Comparison of ENCODE assay signal across 16 mouse cellular contexts in the genomic region with DNA sequence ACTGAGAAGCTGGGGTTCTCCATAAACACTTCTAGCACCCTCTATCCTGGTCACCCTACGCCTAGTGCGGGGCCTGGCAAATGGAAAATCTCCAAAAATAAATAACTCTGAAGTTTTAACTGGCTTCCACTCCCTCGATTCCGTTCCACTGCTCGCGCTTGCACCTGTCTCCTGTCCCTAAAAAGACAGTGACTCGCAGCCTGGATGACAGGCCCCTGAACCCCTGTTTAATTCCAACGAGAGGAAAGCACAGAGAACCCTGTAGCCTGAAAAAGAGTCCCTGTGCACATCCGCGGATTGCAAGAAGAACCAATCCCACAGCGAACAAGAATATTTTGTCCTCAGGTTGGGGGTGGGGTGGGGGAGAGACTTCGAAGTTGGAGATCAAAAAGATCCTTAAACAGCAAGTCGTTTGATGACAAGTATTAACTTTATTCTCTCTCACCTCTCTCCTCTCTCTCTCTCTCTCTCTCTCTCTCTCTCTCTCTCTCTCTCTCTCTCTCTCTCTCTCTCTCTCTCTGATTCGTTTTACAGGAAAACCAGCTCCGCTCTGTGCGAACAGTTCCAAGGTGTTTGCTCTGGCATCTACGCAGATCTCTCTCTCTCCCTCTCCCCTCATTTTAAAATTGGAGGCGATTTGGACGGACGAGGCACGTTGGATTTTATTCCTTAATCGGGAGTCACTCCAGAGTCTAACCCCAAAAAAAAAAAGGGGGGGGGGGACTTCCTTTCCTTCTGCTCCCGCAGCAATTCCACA. TPM values are rescaled to one million over a fixed set of nuclear protein-coding genes. Genes with fewer than 3 reads are reported as not detected.
A peak's percentile ranks its signal among the peaks of the same experiment; 100 is the strongest.
DNase-seq lines count a peak whose midpoint lies in the region; ATAC-seq and TF ChIP-seq lines count a peak whose summit lies in the region.
"Had no signal": no experiment of that assay in that cellular context is flagged by ENCODE, and none has a peak within 500 bp of the region (broad histone marks: within the 10 kb centered on the region; RNA-seq: fewer than 3 reads in every experiment).

No protein-coding gene starts in this region.

- no peak overlapping the region for H3K27ac ChIP-seq in forebrain, embryonic 10.5 days
- no peak overlapping the region for H3K27ac ChIP-seq in forebrain, embryonic 16.5 days (ENCODE audit: low read length)
- H3K27ac ChIP-seq in limb, embryonic 14.5 days (replicated peaks; ENCODE audit: low read depth, low read length): no peak overlapping the region

- no peak overlapping the region for H3K9ac ChIP-seq in forebrain, embryonic 16.5 days (replicated peaks; ENCODE audit: low read depth, low read length)
- H3K9ac ChIP-seq in limb, embryonic 14.5 days (ENCODE audit: low read depth, low read length, severe bottlenecking): no peak overlapping the region
- H3K9ac ChIP-seq: lung, embryonic 14.5 days had no signal

- TF ChIP-seq POLR2A in limb, embryonic 14.5 days (IDR thresholded peaks at IDR 0.05; ENCODE audit: borderline replicate concordance, extremely low read depth, insufficient read depth, insufficient read length): no peak

- peak; percentile 41 for DNase-seq in forebrain, embryonic 10.5 days (ENCODE audit: extremely low spot score, low spot score)
- peak; percentile 20 for DNase-seq in kidney, postnatal 10 days
- no peak for DNase-seq in kidney, adult 8-10 months
- DNase-seq in embryo, embryonic 11 days: peak; percentile 54
- DNase-seq in limb, embryonic 14.5 days (ENCODE audit: low spot score): no peak
- DNase-seq in natural killer cell, adult 2 months (ENCODE audit: low spot score in 2 of 2): no peak
- DNase-seq in right cerebral cortex, adult 18-20 months: no peak
- DNase-seq: cerebellum, adult 9-11 months; gastrocnemius, postnatal 36 days; kidney, postnatal 36 days; left cerebral cortex, postnatal 4 days; lung, embryonic 14.5 days; right cerebral cortex, postnatal 4 days; thymus, postnatal 25 days had no signal

- under 1% methylated on average over 23 of the region's 23 CpGs for WGBS in forebrain, embryonic 10.5 days
- 2% methylated on average over 23 of the region's 23 CpGs for WGBS in forebrain, embryonic 16.5 days
- WGBS in limb, embryonic 14.5 days: 3% methylated on average over 23 of the region's 23 CpGs

- H3K9me3 ChIP-seq in forebrain, embryonic 10.5 days: 0 out of 2 replicates have a peak, but pooled peaks cover under 1% of the 10 kb centered on the region
- H3K9me3 ChIP-seq in forebrain, embryonic 16.5 days (ENCODE audit: control insufficient read depth, low read length): no peaks in the 10 kb centered on the region
- no peaks in the 10 kb centered on the region for H3K9me3 ChIP-seq in limb, embryonic 14.5 days (ENCODE audit: control insufficient read depth, low read length)

- H3K4me2 ChIP-seq in forebrain, embryonic 16.5 days (ENCODE audit: low read length): no peak overlapping the region
- peak overlapping the region; percentile 28 for H3K4me2 ChIP-seq in limb, embryonic 14.5 days (replicated peaks; ENCODE audit: low read depth, low read length, severe bottlenecking)

- peaks cover 100% of the 10 kb centered on the region for H3K27me3 ChIP-seq in forebrain, embryonic 10.5 days (ENCODE audit: poor library complexity, severe bottlenecking)
- H3K27me3 ChIP-seq in forebrain, embryonic 16.5 days (replicated peaks; ENCODE audit: control insufficient read depth, insufficient read depth, low read length): peaks cover 82% of the 10 kb centered on the region
- peaks cover 78% of the 10 kb centered on the region for H3K27me3 ChIP-seq in limb, embryonic 14.5 days (ENCODE audit: control insufficient read depth, insufficient read depth, low read length)

- peaks cover 20% of the 10 kb centered on the region for H3K4me1 ChIP-seq in forebrain, embryonic 10.5 days
- no peaks in the 10 kb centered on the region for H3K4me1 ChIP-seq in forebrain, embryonic 16.5 days (replicated peaks; ENCODE audit: control insufficient read depth, insufficient read depth, low read length)
- peaks cover 5% of the 10 kb centered on the region; the same call in 1 of the 2 replicates for H3K4me1 ChIP-seq in limb, embryonic 14.5 days (ENCODE audit: control insufficient read depth, insufficient read depth, low read length)

- no peaks in the 10 kb centered on the region for H3K36me3 ChIP-seq in forebrain, embryonic 10.5 days (replicated peaks)
- H3K36me3 ChIP-seq in forebrain, embryonic 16.5 days (ENCODE audit: control insufficient read depth, insufficient read depth): no peaks in the 10 kb centered on the region
- H3K36me3 ChIP-seq in limb, embryonic 14.5 days (ENCODE audit: control insufficient read depth, insufficient read depth, low read length): no peaks in the 10 kb centered on the region

- no peak overlapping the region for H3K4me3 ChIP-seq in forebrain, embryonic 10.5 days
- H3K4me3 ChIP-seq in forebrain, embryonic 16.5 days (replicated peaks; ENCODE audit: low read length): no peak overlapping the region
- peak overlapping the region; percentile 15 for H3K4me3 ChIP-seq in limb, embryonic 14.5 days (replicated peaks; ENCODE audit: low read length)
- H3K4me3 ChIP-seq: erythroblast, embryonic 14.5 days had no signal

- ATAC-seq in forebrain, embryonic 16.5 days: no peak
- ATAC-seq in limb, embryonic 14.5 days (ENCODE audit: low FRiP score, low read depth): no peak

RNA-seq across cellular contexts. Expression of gene Sim2, which starts 6.2 kb away (rescaled TPM):
- 0.04 and 0.14 TPM in 2 replicates for polyA plus RNA-seq in forebrain, embryonic 10.5 days (2016; fragmentation: Nextera tagmentation; extraction: Ambion mirVana)
- 0.06 TPM in 1 of 2 replicates, not detected in the other for polyA plus RNA-seq in forebrain, embryonic 16.5 days (2015; fragmentation: Nextera tagmentation; extraction: Ambion mirVana)
- polyA plus RNA-seq in limb, embryonic 14.5 days (2012; rRNA removed): 5.9 and 7.0 TPM in 2 replicates
- 0.97 and 1.4 TPM in 2 replicates for polyA plus RNA-seq in limb, embryonic 14.5 days (2014; fragmentation: Nextera tagmentation; extraction: Ambion mirVana)
- polyA plus RNA-seq: erythroblast, embryonic 14.5 days had no signal

Comparison
In these comparisons a context has a peak if more than half of its experiments do, and no peak if none do; other contexts are left out.
1. DNase-seq: peak in forebrain, embryonic 10.5 days (single experiment), kidney, postnatal 10 days (single experiment) and embryo, embryonic 11 days (single experiment); none in kidney, adult 8-10 months (0 of 2), limb, embryonic 14.5 days (single experiment), natural killer cell, adult 2 months (0 of 2) and right cerebral cortex, adult 18-20 months (single experiment).